Mouse (Mus musculus) liver (tissue): ENCODE results near the gene Ier5.

ENCODE experiments used
- DNase-seq: peaks from one replicate; pipeline ENCODE4 v3.0.0-alpha.2; 2020; ENCODE audit warnings: mixed read lengths

Ier5 gene

DNA sequence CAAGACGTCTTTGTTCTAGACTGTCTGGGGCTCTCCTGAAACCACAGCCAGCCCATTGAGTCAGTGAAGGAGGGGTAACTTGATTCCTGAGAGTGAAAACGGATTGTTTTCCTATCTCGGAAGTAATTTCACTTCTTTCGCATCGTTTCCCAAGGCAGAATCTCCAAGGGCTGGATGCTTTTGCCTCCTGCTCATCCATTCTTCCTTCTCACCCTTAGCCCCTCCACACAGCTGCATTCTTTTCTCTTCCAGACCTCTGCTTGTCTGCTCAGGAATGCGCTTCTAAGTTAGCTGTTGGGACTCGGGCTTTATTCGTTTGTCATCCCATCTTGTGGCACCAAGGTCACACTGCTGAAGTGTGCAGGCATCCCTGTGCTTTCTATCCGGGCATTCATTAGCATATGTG, 46.7 kb downstream of the Ier5 start:
- no peak for DNase-seq

DNA sequence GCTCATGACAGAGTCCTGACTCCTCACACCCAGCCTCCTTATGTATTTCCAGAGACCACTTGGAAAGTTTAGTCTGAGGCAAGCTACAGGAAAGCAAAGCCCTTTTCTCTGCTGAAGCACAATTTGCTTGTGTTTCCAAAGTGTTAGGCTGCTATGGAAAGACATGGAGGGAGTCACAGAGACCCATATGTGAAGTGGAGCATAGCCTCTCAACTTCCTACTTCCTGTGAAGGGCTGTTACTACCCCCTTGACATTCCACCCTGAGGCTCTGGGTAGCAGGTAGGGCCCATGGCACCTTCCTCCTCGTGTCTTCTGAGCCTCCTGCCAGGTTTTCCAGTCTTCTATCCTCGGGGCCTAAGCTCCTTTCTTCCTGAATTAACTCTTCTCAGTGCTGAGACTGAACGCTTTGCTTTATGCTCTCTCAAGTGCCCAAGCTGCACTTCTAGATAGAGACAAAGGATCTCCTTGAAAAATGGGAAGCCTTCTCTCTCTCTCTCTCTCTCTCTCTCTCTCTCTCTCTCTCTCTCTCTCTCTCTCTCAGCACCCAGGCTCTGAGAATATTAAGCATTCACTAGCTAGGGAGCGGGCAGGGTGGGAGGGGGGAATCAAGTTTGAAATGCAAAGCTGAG, 47.2 kb downstream of the Ier5 start:
- DNase-seq: no peak

DNA sequence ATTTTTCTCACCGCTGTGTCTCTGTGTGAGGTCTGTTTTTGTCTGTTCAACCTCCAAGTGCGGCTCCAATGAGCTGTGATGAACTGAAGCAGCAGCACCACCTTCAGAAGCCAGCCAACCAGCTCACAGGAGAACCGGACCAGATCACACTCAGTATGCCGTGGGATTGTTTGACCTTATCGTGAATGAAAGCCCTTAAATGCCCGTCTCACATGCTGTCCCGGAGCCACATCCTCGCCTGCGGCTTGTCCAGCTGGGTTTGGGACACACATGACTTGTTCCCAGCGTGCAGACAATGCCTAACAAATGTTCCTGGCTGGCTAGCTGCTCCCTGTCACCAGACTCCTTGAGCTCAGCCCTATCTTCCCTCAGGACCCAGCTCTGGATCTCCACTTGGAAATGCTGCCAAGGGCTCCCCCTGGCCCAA, 47.7 kb downstream of the Ier5 start:
- no peak for DNase-seq

DNA sequence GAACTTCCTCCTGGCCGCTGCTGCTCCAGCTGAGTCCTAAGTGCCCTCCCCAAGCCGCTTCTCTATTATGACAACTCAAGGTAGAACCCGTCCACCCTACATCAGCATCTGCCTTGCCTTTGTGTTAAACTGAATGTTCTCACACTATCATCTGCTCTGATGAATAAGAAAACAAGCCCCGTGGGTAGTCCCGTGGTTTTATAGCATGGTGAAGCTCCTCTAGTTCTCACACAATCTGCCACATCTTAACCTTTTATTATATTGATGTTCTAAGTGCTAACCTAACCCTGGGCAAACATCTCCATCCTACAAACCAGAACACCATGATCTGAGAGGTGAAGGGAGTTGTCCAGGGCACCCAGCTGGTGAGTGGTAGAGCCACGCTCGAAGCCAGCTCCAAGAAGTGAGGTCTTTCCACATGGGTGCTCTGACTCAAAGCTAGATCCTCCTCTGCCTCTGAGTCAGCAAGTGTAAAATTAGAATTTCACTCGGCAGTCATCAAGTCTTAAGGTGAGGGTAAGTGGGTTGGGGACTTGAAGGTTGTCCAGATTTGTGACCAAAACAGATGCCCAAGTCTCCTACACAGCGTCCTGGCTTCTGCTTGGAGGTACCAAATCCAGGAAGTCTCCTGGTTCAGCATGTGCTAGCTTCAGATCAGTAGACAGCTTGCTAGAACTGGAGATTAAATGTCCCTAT, 48.4 kb downstream of the Ier5 start:
- no peak for DNase-seq

DNA sequence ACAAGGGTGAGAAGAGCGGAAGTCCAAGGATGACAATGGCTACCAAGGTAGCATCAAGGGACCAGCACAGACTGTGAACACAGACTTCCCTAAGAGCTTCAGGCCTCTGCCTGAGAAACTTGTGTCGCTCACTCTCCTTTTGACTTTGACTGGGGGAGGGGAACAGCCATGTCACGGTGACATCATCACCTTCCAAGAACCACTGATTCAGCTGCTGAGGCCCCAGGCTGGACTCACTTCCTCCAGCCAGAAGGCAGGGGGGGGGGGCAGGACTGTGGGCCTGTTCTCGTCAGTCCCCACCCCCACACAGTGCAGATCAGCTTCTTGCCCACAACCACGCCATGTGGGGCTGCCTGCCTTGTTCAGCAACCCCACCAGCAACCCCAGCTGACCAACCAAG, 49.3 kb downstream of the Ier5 start:
- DNase-seq: peak; percentile 70

DNA sequence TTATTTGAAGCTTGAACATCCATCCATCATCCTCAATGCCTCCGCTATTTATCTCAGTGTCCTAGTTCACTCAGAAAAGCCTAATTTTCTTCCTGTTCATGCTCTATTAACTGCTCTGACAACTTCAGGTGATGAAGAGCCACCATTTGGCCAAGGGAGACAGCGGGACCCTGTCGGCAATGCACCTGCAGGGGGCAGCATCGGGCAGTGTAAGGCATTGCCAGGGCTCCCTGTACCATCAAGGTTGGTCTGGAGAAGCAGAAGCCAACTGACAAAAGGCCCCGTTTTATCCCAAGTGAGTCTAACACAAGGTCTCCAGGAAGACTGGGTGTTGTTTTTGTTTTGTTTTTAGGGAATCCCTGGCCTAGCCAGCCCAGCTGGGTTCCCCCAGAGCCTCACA, 50.5 kb downstream of the Ier5 start:
- peak; percentile 92 for DNase-seq
